25 mouse cellular contexts compared by ENCODE assay signal in the genomic region with DNA sequence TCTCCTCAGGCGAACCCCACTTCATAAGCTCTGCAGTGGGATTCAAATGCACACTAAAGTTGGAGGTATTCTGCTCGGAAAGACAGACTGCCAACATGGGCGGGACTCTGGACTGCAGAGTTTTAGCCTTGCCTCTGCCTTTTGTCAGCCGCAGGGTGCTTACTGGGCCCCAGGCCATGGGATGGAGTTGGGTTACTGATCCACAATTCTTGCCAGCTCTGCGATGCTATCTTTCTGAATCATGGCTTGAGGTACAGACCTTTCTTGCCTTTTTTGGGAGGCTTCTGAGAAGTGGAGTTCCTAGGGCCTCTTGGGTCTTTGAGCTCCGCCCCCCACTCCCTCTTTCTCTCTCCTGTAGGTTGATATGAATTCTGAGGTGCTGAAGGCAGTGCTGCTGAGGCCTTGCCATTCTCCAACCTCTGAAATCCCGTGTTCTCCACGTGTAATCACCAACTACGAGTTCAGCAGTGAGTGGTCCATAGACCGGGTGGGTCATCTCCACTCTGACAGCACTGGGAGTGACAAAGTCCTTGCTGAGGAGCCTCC.
DNase-seq lines count a peak whose midpoint lies in the region; ATAC-seq and TF ChIP-seq lines count a peak whose summit lies in the region.
"Had no signal": no experiment of that assay in that cellular context is flagged by ENCODE, and none has a peak within 500 bp of the region (broad histone marks: within the 10 kb centered on the region; RNA-seq: fewer than 3 reads in every experiment).

No protein-coding gene starts in this region.

- no peaks in the 10 kb centered on the region for H3K79me2 ChIP-seq in myocyte (ENCODE audit: control insufficient read depth, insufficient read depth)

- no peak overlapping the region for H3K9ac ChIP-seq in stomach, embryonic 16.5 days (ENCODE audit: low read length)
- H3K9ac ChIP-seq: embryonic facial prominence, embryonic 12.5 days; liver, embryonic 15.5 days; lung, embryonic 15.5 days had no signal

- TF ChIP-seq POLR2A in myocyte (IDR thresholded peaks at IDR 0.05; ENCODE audit: insufficient read length, low read depth), result no peak

- H3K36me3 ChIP-seq in myocyte (ENCODE audit: control insufficient read depth, insufficient read depth), result no peaks in the 10 kb centered on the region
- H3K36me3 ChIP-seq in stomach, embryonic 16.5 days (ENCODE audit: control insufficient read depth, insufficient read depth, low read length), result no peaks in the 10 kb centered on the region
- H3K36me3 ChIP-seq: embryonic facial prominence, embryonic 12.5 days; hindbrain, embryonic 10.5 days; limb, embryonic 10.5 days; liver, embryonic 15.5 days; lung, embryonic 15.5 days had no signal

- WGBS in stomach, embryonic 16.5 days, result 65% methylated on average over 10 of the region's 10 CpGs

- no peaks in the 10 kb centered on the region for H3K9me3 ChIP-seq in stomach, embryonic 16.5 days (replicated peaks; ENCODE audit: control insufficient read depth, low read length)
- H3K9me3 ChIP-seq: embryonic facial prominence, embryonic 12.5 days; limb, embryonic 10.5 days; liver, embryonic 15.5 days; lung, embryonic 15.5 days had no signal

- H3K4me3 ChIP-seq in myocyte, result no peak overlapping the region
- H3K4me3 ChIP-seq in stomach, embryonic 16.5 days (replicated peaks; ENCODE audit: low read length), result no peak overlapping the region
- H3K4me3 ChIP-seq: embryonic facial prominence, embryonic 12.5 days; hindbrain, embryonic 10.5 days; limb, embryonic 10.5 days; liver, embryonic 15.5 days; lung, embryonic 15.5 days had no signal

- no peaks in the 10 kb centered on the region for H3K27me3 ChIP-seq in myocyte (ENCODE audit: control insufficient read depth, insufficient read depth, insufficient read length)
- peaks cover 5% of the 10 kb centered on the region for H3K27me3 ChIP-seq in stomach, embryonic 16.5 days (ENCODE audit: control insufficient read depth, insufficient read depth, low read length)

- peak; percentile 9 for DNase-seq in ovary, postnatal 10 days (ENCODE audit: low spot score)
- DNase-seq in ovary, adult 18-20 months (ENCODE audit: low spot score), result no peak
- DNase-seq in adipocyte (ENCODE audit: low spot score), result peak; percentile 69
- no peak for DNase-seq in spleen, postnatal 10 days (ENCODE audit: low spot score in 2 of 2)
- no peak for DNase-seq in lung, postnatal 36 days
- DNase-seq: adrenal gland, postnatal 36 days; cerebellum, postnatal 10 days; heart, adult 11 months; heart, postnatal 10 days; kidney, adult 11 months; liver had no signal

- H3K27ac ChIP-seq in stomach, embryonic 16.5 days (ENCODE audit: low read length), result peak overlapping the region; percentile 60
- H3K27ac ChIP-seq: embryonic facial prominence, embryonic 12.5 days; hindbrain, embryonic 10.5 days; kidney, postnatal 0 days; limb, embryonic 10.5 days; liver, embryonic 15.5 days; lung, embryonic 15.5 days; macrophage had no signal

- H3ac ChIP-seq in myocyte (ENCODE audit: control insufficient read depth, insufficient read length), result no peak overlapping the region

- 0 out of 2 replicates have a peak, but pooled peaks cover 4% of the 10 kb centered on the region for H3K4me1 ChIP-seq in stomach, embryonic 16.5 days (ENCODE audit: control insufficient read depth, insufficient read depth, low read length)

- H3K4me2 ChIP-seq in myocyte (ENCODE audit: low read depth), result peak overlapping the region; percentile 46
- H3K4me2 ChIP-seq in stomach, embryonic 16.5 days (ENCODE audit: low read depth, low read length), result no peak overlapping the region
- H3K4me2 ChIP-seq: embryonic facial prominence, embryonic 12.5 days; heart, embryonic 11.5 days; liver, embryonic 15.5 days; lung, embryonic 15.5 days; midbrain, embryonic 11.5 days had no signal

- ATAC-seq in stomach, embryonic 16.5 days (ENCODE audit: insufficient read depth, low FRiP score), result peak; percentile 85
- no peak for ATAC-seq in megakaryocyte, adult 5-6 weeks (ENCODE audit: poor library complexity, severe bottlenecking)
- ATAC-seq: forebrain, embryonic 16.5 days; hindbrain, embryonic 16.5 days had no signal

TF ChIP-seq in myocyte, 11 proteins besides CTCF, POLR2A, EP300 and RAD21:
- TF ChIP-seq SRF (IDR thresholded peaks at IDR 0.05; ENCODE audit: control insufficient read depth, insufficient read length, low read depth), result peak; percentile 93
- TF ChIP-seq REST (IDR thresholded peaks at IDR 0.05; ENCODE audit: insufficient read depth, insufficient read length), result no peak

Comparison
In these comparisons a context has a peak if more than half of its experiments do, and no peak if none do; other contexts are left out.
1. DNase-seq: peak in ovary, postnatal 10 days (single experiment) and adipocyte (single experiment); none in ovary, adult 18-20 months (single experiment), spleen, postnatal 10 days (0 of 2) and lung, postnatal 36 days (single experiment).